Mouse (Mus musculus) CH12.LX (cell line): ENCODE results near the gene March1. TPM values are rescaled to one million over a fixed set of nuclear protein-coding genes. Genes with fewer than 3 reads are reported as not detected.
A peak's percentile ranks its signal among the peaks of the same experiment; 100 is the strongest.

Experiments used
- DNase-seq: peaks from one replicate; pipeline ENCODE4 v3.0.0-alpha.2; 2013; ENCODE audit errors: extremely low read depth
- H3K27ac ChIP-seq: 2 replicates; pipeline ENCODE4 v1.5.1; 2012; ENCODE audit warnings: low read depth, mild to moderate bottlenecking, control low read depth, moderate library complexity; ENCODE audit not compliant: insufficient read depth
- H3K27me3 ChIP-seq: replicated peaks from 2 replicates; pipeline ENCODE3; 2012; ENCODE audit warnings: inconsistent platforms
- H3K36me3 ChIP-seq, 2 experiments: replicated peaks in 1 of 2; 2 replicates each; pipeline versions ENCODE3 to v1.6.1; 2012; ENCODE audit warnings: inconsistent platforms in 1 of 2, low read length in 1 of 2, mild to moderate bottlenecking in 1 of 2, mixed read lengths in 1 of 2, moderate library complexity in 1 of 2; ENCODE audit not compliant: control insufficient read depth in 1 of 2, insufficient read depth in 1 of 2
- H3K4me1 ChIP-seq, 2 experiments: 2 replicates each; pipeline ENCODE4 v1.6.1; 2012; ENCODE audit warnings: inconsistent platforms in 1 of 2, moderate library complexity in 1 of 2; ENCODE audit not compliant: insufficient read depth in 2 of 2, control insufficient read depth in 1 of 2
- H3K4me2 ChIP-seq: 2 replicates; pipeline ENCODE4 v1.6.1; 2012; ENCODE audit warnings: low read depth, mild to moderate bottlenecking, control low read depth; ENCODE audit not compliant: poor library complexity, insufficient read depth, severe bottlenecking
- H3K4me3 ChIP-seq, 3 experiments: fragments of 150-350 bp in 1 of 3; sonication (generic) in 1 of 3; replicated peaks in 1 of 3; 2 replicates each; pipeline versions ENCODE3 to v1.5.1; 2011 to 2012; ENCODE audit warnings: low read depth in 2 of 3, low read length in 2 of 3, mild to moderate bottlenecking in 2 of 3, moderate library complexity in 2 of 3, control low read depth in 1 of 3, improper control_type of control experiment in 1 of 3, inconsistent platforms in 1 of 3, mixed read lengths in 1 of 3; ENCODE audit not compliant: poor library complexity in 1 of 3
- H3K79me2 ChIP-seq: replicated peaks from 2 replicates; pipeline ENCODE4 v1.6.1; 2012; ENCODE audit warnings: mild to moderate bottlenecking, moderate library complexity; ENCODE audit not compliant: control insufficient read depth, poor library complexity, insufficient read depth, severe bottlenecking; ENCODE audit errors: extremely low read depth
- H3K9ac ChIP-seq: 2 replicates; pipeline ENCODE4 v1.6.1; 2012; ENCODE audit warnings: low read depth, mild to moderate bottlenecking, control low read depth, moderate library complexity; ENCODE audit not compliant: insufficient read depth
- H3K9me3 ChIP-seq: replicated peaks from 2 replicates; pipeline ENCODE3; 2012; ENCODE audit warnings: low read length, inconsistent platforms, mixed read lengths
- CHD2 ChIP-seq: IDR thresholded peaks from 2 replicates; pipeline ENCODE4 v1.6.1; 2011; ENCODE audit warnings: low read length, improper control_type of control experiment
- CTCF ChIP-seq, 2 experiments: IDR thresholded peaks in 1 of 2; conservative IDR thresholded peaks in 1 of 2; 2 replicates each; pipeline ENCODE4 v1.5.1; 2011 to 2012; ENCODE audit warnings: low read depth in 2 of 2, low read length in 2 of 2, improper control_type of control experiment in 1 of 2, inconsistent platforms in 1 of 2, mild to moderate bottlenecking in 1 of 2, moderate library complexity in 1 of 2
- E2F4 ChIP-seq: IDR thresholded peaks from 2 replicates; pipeline ENCODE4 v1.6.1; 2011; ENCODE audit warnings: low read depth, low read length, improper control_type of control experiment; ENCODE audit not compliant: insufficient replicate concordance
- ELF1 ChIP-seq: IDR thresholded peaks from 2 replicates; pipeline ENCODE4 v1.6.1; 2014; ENCODE audit warnings: low read depth, mild to moderate bottlenecking, inconsistent platforms, low read length, improper control_type of control experiment
- ETS1 ChIP-seq: conservative IDR thresholded peaks from 2 replicates; pipeline ENCODE4 v1.6.1; 2012; ENCODE audit warnings: low read depth, mild to moderate bottlenecking, inconsistent platforms, low read length, improper control_type of control experiment, moderate library complexity
- HCFC1 ChIP-seq: IDR thresholded peaks from 2 replicates; pipeline ENCODE4 v1.6.1; 2012; ENCODE audit warnings: low read depth, mild to moderate bottlenecking, inconsistent platforms, low read length, improper control_type of control experiment
- IRF4 ChIP-seq: IDR thresholded peaks from 2 replicates; pipeline ENCODE4 v1.6.1; 2014; ENCODE audit warnings: low read depth, mild to moderate bottlenecking, inconsistent platforms, low read length, improper control_type of control experiment
- JUN ChIP-seq: IDR thresholded peaks from 2 replicates; pipeline ENCODE4 v1.6.1; 2011; ENCODE audit warnings: low read depth, mild to moderate bottlenecking, low read length, improper control_type of control experiment, moderate library complexity; ENCODE audit not compliant: insufficient read depth
- NELFE ChIP-seq: IDR thresholded peaks from 2 replicates; pipeline ENCODE4 v1.6.1; 2011; ENCODE audit warnings: low read depth, low read length, improper control_type of control experiment
- POLR2A ChIP-seq: IDR thresholded peaks from 2 replicates; pipeline ENCODE4 v1.6.1; 2011; ENCODE audit warnings: low read depth, mild to moderate bottlenecking, improper control_type of control experiment, low read length
- SIN3A ChIP-seq: IDR thresholded peaks from 2 replicates; pipeline ENCODE4 v1.6.1; 2012; ENCODE audit warnings: low read length, improper control_type of control experiment, inconsistent platforms
- UBTF ChIP-seq: IDR thresholded peaks from 2 replicates; pipeline ENCODE4 v1.6.1; 2012; ENCODE audit warnings: low read depth, mild to moderate bottlenecking, inconsistent platforms, low read length, improper control_type of control experiment, moderate library complexity
- ZNF384 ChIP-seq: IDR thresholded peaks from 2 replicates; pipeline ENCODE4 v1.6.1; 2012; ENCODE audit warnings: low read depth, low read length, improper control_type of control experiment, inconsistent platforms
- dilution Hi-C: fragments of 300-500 bp; cut with MboI; formaldehyde crosslinking; loops from 2 replicates; pipeline ENCODE4 v1.14.3; 2020; ENCODE audit warnings: low sequenced_read_pairs; ENCODE audit not compliant: extremely low pct_unique_long_range_greater_than_20kb, extremely low pct_ligation_motif_present
- in situ Hi-C: fragments of 300-500 bp; cut with MboI; formaldehyde crosslinking; loops from 3 replicates; pipeline ENCODE4 v1.14.3; 2019; ENCODE audit warnings: low sequenced_read_pairs, low pct_ligation_motif_present, low pct_unique_long_range_greater_than_20kb, mixed read lengths
- polyA plus RNA-seq: library from polyadenylated mRNA; unstranded; fragments of >175 nt; gene quantifications from 2 replicates; pipeline ENCODE4 v1.2.1, GENCODE M21; 2012; ENCODE audit warnings: low read depth; ENCODE audit not compliant: insufficient read length
- total RNA-seq, 2 experiments: library from RNA; depleted of rRNA; stranded (reverse); fragments of 300-350 nt in 1 of 2; fragments of >200 nt in 1 of 2; gene quantifications; 2 replicates each; pipeline ENCODE4 v1.2.3; 2012 to 2014

March1 gene
- not detected in 2 replicates for total RNA-seq (2012; rRNA removed)
- 0.07 and 0.16 TPM in 2 replicates for total RNA-seq (2014; rRNA removed)
- 0.19 and 0.21 TPM in 2 replicates for polyA plus RNA-seq

GRCm38 (mm10) chr8:65617871-65618751 is at the start of gene March1:
Gene March1 (plus strand): TSS chr8:65617900.
- Histone ChIP-seq H3K9ac (no peak within 1 kb of the TSS), H3K36me3 (no peaks in the 10 kb centered on the region), H3K9me3 (no peaks in the 10 kb centered on the region), H3K27me3 (no peaks in the 10 kb centered on the region), H3K4me3 (no peak within 1 kb of the TSS), H3K27ac (no peak within 1 kb of the TSS), H3K79me2 (no peaks in the 10 kb centered on the region), H3K4me1 (no peaks in the 10 kb centered on the region)
- dilution Hi-C loops: no loop called here
- DNase-seq: no peak
- TF ChIP-seq SIN3A (no peak), IRF4 (no peak), E2F4 (no peak), POLR2A (no peak)
- TF ChIP-seq, all 38 proteins: peak for 0
- in situ Hi-C loops: no loop called here
- H3K4me2 ChIP-seq: no peak within 1 kb of the TSS

DNA sequence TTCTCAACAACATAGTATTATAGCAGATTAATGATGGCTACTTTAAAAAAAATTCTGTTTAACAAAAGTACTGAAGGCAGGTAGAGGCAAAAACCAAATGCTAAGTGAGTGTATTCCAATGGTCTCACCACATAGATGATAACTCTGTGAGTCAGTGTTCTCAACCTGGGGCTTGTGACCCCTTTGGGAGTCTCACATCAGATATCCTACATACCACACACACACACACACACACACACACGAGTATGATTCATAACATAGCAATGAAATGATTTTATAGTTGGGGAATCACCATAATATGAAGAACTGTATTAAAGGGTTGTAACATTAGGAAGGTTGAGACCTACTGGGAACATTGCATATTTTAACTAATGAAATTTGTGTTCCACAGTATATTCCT is 30.8 kb upstream of the March1 start:
- Histone ChIP-seq H3K9me3 (no peaks in the 10 kb centered on the region), H3K4me2 (no peak overlapping the region), H3K27me3 (no peaks in the 10 kb centered on the region), H3K27ac (no peak overlapping the region), H3K9ac (no peak overlapping the region), H3K36me3 (no peaks in the 10 kb centered on the region), H3K4me1 (no peaks in the 10 kb centered on the region), H3K4me3 (no peak overlapping the region), H3K79me2 (no peaks in the 10 kb centered on the region)
- dilution Hi-C loops: no loop called here
- in situ Hi-C loops: no loop called here
- TF ChIP-seq CTCF (conservative IDR thresholded peaks at IDR 0.05 in 1 of 2, IDR thresholded peaks at IDR 0.05 in 1 of 2; ENCODE audit: low read depth in 2 of 2, low read length in 2 of 2): no peak
- no peak for TF ChIP-seq JUN
- no peak for TF ChIP-seq CHD2
- no peak for TF ChIP-seq HCFC1
- no peak for TF ChIP-seq POLR2A
- no peak for TF ChIP-seq ELF1
- no peak for TF ChIP-seq ETS1
- DNase-seq: no peak

DNA sequence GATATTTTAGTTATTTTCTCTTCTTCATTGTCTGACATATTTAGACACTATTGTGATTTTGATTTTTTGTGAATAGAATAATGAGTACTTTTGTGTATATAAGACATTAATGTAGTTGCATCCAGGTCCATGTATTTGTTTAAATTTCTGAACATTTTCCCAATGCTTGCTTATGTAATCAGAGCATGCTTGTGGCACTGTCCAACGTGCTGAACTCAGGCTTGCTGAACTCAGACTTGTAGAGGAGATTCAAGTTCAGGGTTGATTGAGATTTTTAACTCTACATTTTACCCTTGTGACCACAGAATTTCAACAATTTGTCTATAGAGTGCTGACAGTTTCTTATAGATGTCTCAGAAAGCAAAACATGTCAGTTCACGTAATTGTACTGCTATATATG is 14.5 kb upstream of the March1 start:
- dilution Hi-C loops: no loop called here
- Histone ChIP-seq H3K9me3 (no peaks in the 10 kb centered on the region), H3K27me3 (no peaks in the 10 kb centered on the region), H3K4me3 (no peak overlapping the region), H3K9ac (no peak overlapping the region), H3K4me1 (no peaks in the 10 kb centered on the region), H3K4me2 (no peak overlapping the region), H3K79me2 (no peaks in the 10 kb centered on the region), H3K36me3 (no peaks in the 10 kb centered on the region), H3K27ac (no peak overlapping the region)
- in situ Hi-C loops: no loop called here
- peak; percentile 2 for DNase-seq
- no peak for TF ChIP-seq ZNF384
- TF ChIP-seq NELFE: no peak
- TF ChIP-seq UBTF: no peak
